Mouse (Mus musculus): ENCODE results near the gene Rfx1. TPM values are rescaled to one million over a fixed set of nuclear protein-coding genes. Genes with fewer than 3 reads are reported as not detected.

The Rfx1 gene
- polyA plus RNA-seq, 1 experiment from 2014 or later, result 7.4 TPM

- Histone ChIP-seq H3K4me1 (replicated peaks; ENCODE audit: insufficient read depth, low read length) (peaks cover 14% of the 10 kb centered on the region), H3K9me3 (replicated peaks; ENCODE audit: low read length) (no peaks in the 10 kb centered on the region), H3K4me2 (ENCODE audit: low read length) (peak overlapping the region; percentile 76), H3K27me3 (ENCODE audit: insufficient read depth, low read length) (no peaks in the 10 kb centered on the region), H3K27ac (peak overlapping the region; percentile 31; the same call in 1 of the 2 replicates), H3K4me3 (replicated peaks; ENCODE audit: low read depth, low read length) (peak overlapping the region; percentile 73), H3K9ac (ENCODE audit: low read depth, low read length) (peak overlapping the region; percentile 77; the same call in 1 of the 2 replicates), H3K36me3 (ENCODE audit: insufficient read depth, low read length) (0 out of 2 replicates have a peak, but pooled peaks cover 7% of the 10 kb centered on the region)
- ATAC-seq (replicated peaks; ENCODE audit: low FRiP score, low read depth), result no peak
- WGBS, result 35% methylated on average over 3 of the region's 3 CpGs
- peak; percentile 16 for DNase-seq (ENCODE audit: low spot score)
- no peak for TF ChIP-seq CTCF (IDR thresholded peaks at IDR 0.05; ENCODE audit: low read depth)
Observed at GRCm38 (mm10) chr8:84103601-84104000, 37.0 kb downstream of the Rfx1 start.

- Histone ChIP-seq H3K4me1 (replicated peaks; ENCODE audit: insufficient read depth, low read length) (peaks cover 14% of the 10 kb centered on the region), H3K27ac (peak overlapping the region; percentile 86), H3K4me2 (ENCODE audit: low read length) (peak overlapping the region; percentile 76), H3K9me3 (replicated peaks; ENCODE audit: low read length) (no peaks in the 10 kb centered on the region), H3K9ac (ENCODE audit: low read depth, low read length) (peak overlapping the region; percentile 77), H3K27me3 (ENCODE audit: insufficient read depth, low read length) (no peaks in the 10 kb centered on the region), H3K36me3 (ENCODE audit: insufficient read depth, low read length) (0 out of 2 replicates have a peak, but pooled peaks cover under 1% of the 10 kb centered on the region), H3K4me3 (replicated peaks; ENCODE audit: low read depth, low read length) (peak overlapping the region; percentile 73)
- ATAC-seq (replicated peaks; ENCODE audit: low FRiP score, low read depth) (peak; percentile 79), DNase-seq (ENCODE audit: low spot score) (peak; percentile 83)
- TF ChIP-seq CTCF (IDR thresholded peaks at IDR 0.05; ENCODE audit: low read depth), result peak; percentile 52
- WGBS, result under 1% methylated on average over 28 of the region's 29 CpGs
Observed at GRCm38 (mm10) chr8:84104221-84104620, 37.6 kb downstream of the Rfx1 start.

GRCm38 (mm10) chr8:84104697-84105609 is 38.3 kb downstream of the Rfx1 start, which contains the start of gene Dcaf15:
Gene Dcaf15 (minus strand): TSS chr8:84104768.
- TF ChIP-seq CTCF (IDR thresholded peaks at IDR 0.05; ENCODE audit: low read depth), result no peak
- Histone ChIP-seq H3K4me3 (replicated peaks; ENCODE audit: low read depth, low read length) (peak within 1 kb of the TSS; percentile 73), H3K27ac (peak within 1 kb of the TSS; percentile 86), H3K9ac (ENCODE audit: low read depth, low read length) (peak within 1 kb of the TSS; percentile 77), H3K4me2 (ENCODE audit: low read length) (peak within 1 kb of the TSS; percentile 76), H3K27me3 (ENCODE audit: insufficient read depth, low read length) (no peaks in the 10 kb centered on the region), H3K4me1 (replicated peaks; ENCODE audit: insufficient read depth, low read length) (peaks cover 14% of the 10 kb centered on the region), H3K9me3 (replicated peaks; ENCODE audit: low read length) (no peaks in the 10 kb centered on the region), H3K36me3 (ENCODE audit: insufficient read depth, low read length) (no peaks in the 10 kb centered on the region)
- DNase-seq (ENCODE audit: low spot score) (peak; percentile 100), ATAC-seq (replicated peaks; ENCODE audit: low FRiP score, low read depth) (peak; percentile 95)
- 7% methylated on average over 42 of the region's 42 CpGs for whole genome bisulfite sequencing

- H3K9me3 ChIP-seq (replicated peaks; ENCODE audit: low read length), result no peaks in the 10 kb centered on the region
- WGBS, result 71% methylated on average over 2 of the region's 2 CpGs
Observed at GRCm38 (mm10) chr8:84105676-84106075, 39.0 kb downstream of the Rfx1 start.

GRCm38 (mm10) chr8:84106216-84107040 is 39.8 kb downstream of the Rfx1 start:
- Histone ChIP-seq H3K4me3 (replicated peaks; ENCODE audit: low read depth, low read length) (no peak overlapping the region), H3K4me2 (ENCODE audit: low read length) (no peak overlapping the region), H3K9me3 (replicated peaks; ENCODE audit: low read length) (no peaks in the 10 kb centered on the region), H3K27me3 (ENCODE audit: insufficient read depth, low read length) (no peaks in the 10 kb centered on the region), H3K9ac (ENCODE audit: low read depth, low read length) (no peak overlapping the region), H3K36me3 (ENCODE audit: insufficient read depth, low read length) (no peaks in the 10 kb centered on the region), H3K27ac (no peak overlapping the region), H3K4me1 (replicated peaks; ENCODE audit: insufficient read depth, low read length) (peaks cover 14% of the 10 kb centered on the region)
- TF ChIP-seq CTCF (IDR thresholded peaks at IDR 0.05; ENCODE audit: low read depth), result no peak
- WGBS, result 92% methylated on average over 6 of the region's 6 CpGs
- DNase-seq (ENCODE audit: low spot score) (no peak), ATAC-seq (replicated peaks; ENCODE audit: low FRiP score, low read depth) (no peak)

More at GRCm38 (mm10) chr8:84105676-84106075, 39.0 kb downstream of the Rfx1 start:
- peaks cover 14% of the 10 kb centered on the region for H3K4me1 ChIP-seq (replicated peaks; ENCODE audit: insufficient read depth, low read length)
- H3K27me3 ChIP-seq (ENCODE audit: insufficient read depth, low read length), result no peaks in the 10 kb centered on the region
- no peak for ATAC-seq (replicated peaks; ENCODE audit: low FRiP score, low read depth)
- H3K9ac ChIP-seq (ENCODE audit: low read depth, low read length), result no peak overlapping the region
- no peak for DNase-seq (ENCODE audit: low spot score)
- no peak overlapping the region for H3K4me2 ChIP-seq (ENCODE audit: low read length)
- H3K27ac ChIP-seq, result no peak overlapping the region
- no peak for TF ChIP-seq CTCF (IDR thresholded peaks at IDR 0.05; ENCODE audit: low read depth)
- H3K36me3 ChIP-seq (ENCODE audit: insufficient read depth, low read length), result no peaks in the 10 kb centered on the region
- H3K4me3 ChIP-seq (replicated peaks; ENCODE audit: low read depth, low read length), result no peak overlapping the region

- Histone ChIP-seq H3K36me3 (ENCODE audit: insufficient read depth, low read length) (no peaks in the 10 kb centered on the region), H3K4me2 (ENCODE audit: low read length) (no peak overlapping the region), H3K4me1 (replicated peaks; ENCODE audit: insufficient read depth, low read length) (no peaks in the 10 kb centered on the region), H3K4me3 (replicated peaks; ENCODE audit: low read depth, low read length) (no peak overlapping the region), H3K27ac (no peak overlapping the region), H3K27me3 (ENCODE audit: insufficient read depth, low read length) (no peaks in the 10 kb centered on the region), H3K9me3 (replicated peaks; ENCODE audit: low read length) (no peaks in the 10 kb centered on the region), H3K9ac (ENCODE audit: low read depth, low read length) (no peak overlapping the region)
- 82% methylated on average over 6 of the region's 6 CpGs for WGBS
- TF ChIP-seq CTCF (IDR thresholded peaks at IDR 0.05; ENCODE audit: low read depth), result no peak
- DNase-seq (ENCODE audit: low spot score), result no peak
- no peak for ATAC-seq (replicated peaks; ENCODE audit: low FRiP score, low read depth)
Observed at GRCm38 (mm10) chr8:84115646-84116045, 49.0 kb downstream of the Rfx1 start.
